Mouse (Mus musculus) monocyte, adult 5-6 weeks (primary cell): Measurements from ENCODE around the gene Casp3. TPM values are rescaled to one million over a fixed set of nuclear protein-coding genes. Genes with fewer than 3 reads are reported as not detected.

Experiments
- ATAC-seq: fragments of 153-309, 156-312 bp; replicated peaks from 2 replicates; pipeline ENCODE4 v1.8.0; 2017; ENCODE audit warnings: mild to moderate bottlenecking; ENCODE audit not compliant: low TSS enrichment, insufficient number of reproducible peaks, severe bottlenecking, poor library complexity, low FRiP score
- total RNA-seq: library from RNA; stranded (forward); fragments of 200-1000, 200-491, 200-594 nt; gene quantifications from 3 replicates; pipeline ENCODE4 v1.2.3, GENCODE M21; 2017

Gene Casp3
- total RNA-seq, 1 experiment from 2014 or later = 163 TPM

GRCm38 (mm10) chr8:46639852-46640251 is 22.8 kb downstream of the Casp3 start:
- peak; percentile 87 for ATAC-seq

GRCm38 (mm10) chr8:46641272-46641671 is 24.2 kb downstream of the Casp3 start:
- ATAC-seq = no peak

- ATAC-seq = no peak
Observed at GRCm38 (mm10) chr8:46648421-46648820, 31.3 kb downstream of the Casp3 start.

GRCm38 (mm10) chr8:46651872-46652271 is 34.8 kb downstream of the Casp3 start:
- ATAC-seq = no peak

- no peak for ATAC-seq
Observed at GRCm38 (mm10) chr8:46655919-46656318, 38.8 kb downstream of the Casp3 start.

- ATAC-seq = no peak
Observed at GRCm38 (mm10) chr8:46671496-46671895, 54.4 kb downstream of the Casp3 start.

GRCm38 (mm10) chr8:46680671-46681365 is 63.7 kb downstream of the Casp3 start:
- ATAC-seq = no peak

- ATAC-seq = peak; percentile 99
Observed at GRCm38 (mm10) chr8:46686664-46687336, 69.7 kb downstream of the Casp3 start.

Other genes with a start within 250 kb of the Casp3 start
- gene Acsl1, start 146.3 kb upstream of the Casp3 start, total RNA-seq = 48.7 to 59.9 TPM (median 49.7 TPM) in 3 replicates
- 1.4 to 12.8 TPM (median 5.1 TPM) in 3 replicates for gene Cenpu, start 65.3 kb upstream of the Casp3 start, total RNA-seq
- gene Primpol, start 79 bp upstream of the Casp3 start, total RNA-seq = 9.7 to 18.1 TPM (median 9.7 TPM) in 3 replicates
- gene Irf2, start 122.4 kb downstream of the Casp3 start, total RNA-seq = 109 to 271 TPM (median 146 TPM) in 3 replicates